Mouse (Mus musculus): Measurements from ENCODE around the gene Apobec3. TPM values are rescaled to one million over a fixed set of nuclear protein-coding genes. Genes with fewer than 3 reads are reported as not detected.
"Not testable (repeated sequence)": the region's sequence is repeated elsewhere in the genome, so short reads cannot be mapped to it uniquely, and the experiment has no call there.

Apobec3 gene
- polyA plus RNA-seq, 1 experiment from 2014 or later, result 54.7 TPM

GRCm38 (mm10) chr15:79878725-79879136 is 12.7 kb upstream of the Apobec3 start:
- no peak for ATAC-seq

GRCm38 (mm10) chr15:79879319-79879718 is 12.1 kb upstream of the Apobec3 start:
- Histone ChIP-seq H3K9ac (no peak overlapping the region), H3K4me3 (no peak overlapping the region), H3K27me3 (replicated peaks) (peaks cover 28% of the 10 kb centered on the region), H3K36me3 (no peaks in the 10 kb centered on the region), H3K4me1 (peaks cover 8% of the 10 kb centered on the region), H3K4me2 (no peak overlapping the region), H3K27ac (no peak overlapping the region), H3K9me3 (replicated peaks) (no peaks in the 10 kb centered on the region)
- ATAC-seq, result no peak
- WGBS (ENCODE audit: insufficient replicate concordance), result 45% methylated on average over 13 of the region's 13 CpGs

More at GRCm38 (mm10) chr15:79878725-79879136, 12.7 kb upstream of the Apobec3 start:
- H3K36me3 ChIP-seq, result no peaks in the 10 kb centered on the region
- H3K9ac ChIP-seq, result no peak overlapping the region
- H3K4me3 ChIP-seq, result no peak overlapping the region
- H3K27me3 ChIP-seq (replicated peaks), result peaks cover 28% of the 10 kb centered on the region
- WGBS (ENCODE audit: insufficient replicate concordance), result 60% methylated on average over 6 of the region's 6 CpGs
- peaks cover 8% of the 10 kb centered on the region for H3K4me1 ChIP-seq
- no peaks in the 10 kb centered on the region for H3K9me3 ChIP-seq (replicated peaks)
- H3K4me2 ChIP-seq, result no peak overlapping the region
- no peak overlapping the region for H3K27ac ChIP-seq

- Histone ChIP-seq H3K4me1 (peaks cover 8% of the 10 kb centered on the region), H3K4me3 (no peak overlapping the region), H3K27me3 (replicated peaks) (peaks cover 28% of the 10 kb centered on the region), H3K27ac (no peak overlapping the region), H3K9me3 (replicated peaks) (no peaks in the 10 kb centered on the region), H3K9ac (no peak overlapping the region), H3K4me2 (no peak overlapping the region), H3K36me3 (no peaks in the 10 kb centered on the region)
- 71% methylated on average over 3 of the region's 3 CpGs for WGBS (ENCODE audit: insufficient replicate concordance)
- no peak for ATAC-seq
Observed at GRCm38 (mm10) chr15:79880477-79880876, 11.0 kb upstream of the Apobec3 start.

GRCm38 (mm10) chr15:79882623-79883267 is 8.7 kb upstream of the Apobec3 start:
- Histone ChIP-seq H3K27me3 (replicated peaks) (peaks cover 28% of the 10 kb centered on the region), H3K36me3 (no peaks in the 10 kb centered on the region), H3K27ac (no peak overlapping the region), H3K4me2 (peak overlapping the region; percentile 80), H3K4me1 (peaks cover 13% of the 10 kb centered on the region), H3K4me3 (peak overlapping the region; percentile 63), H3K9me3 (replicated peaks) (no peaks in the 10 kb centered on the region), H3K9ac (no peak overlapping the region)
- 28% methylated on average over 19 of the region's 19 CpGs for WGBS (ENCODE audit: insufficient replicate concordance)
- ATAC-seq, result no peak

GRCm38 (mm10) chr15:79883352-79883822 is 8.1 kb upstream of the Apobec3 start:
- Histone ChIP-seq H3K9ac (peak overlapping the region; percentile 66), H3K4me1 (peaks cover 13% of the 10 kb centered on the region), H3K27ac (peak overlapping the region; percentile 46; the same call in 1 of the 2 replicates), H3K4me3 (peak overlapping the region; percentile 63), H3K9me3 (replicated peaks) (no peaks in the 10 kb centered on the region), H3K4me2 (peak overlapping the region; percentile 80), H3K36me3 (no peaks in the 10 kb centered on the region), H3K27me3 (replicated peaks) (peaks cover 28% of the 10 kb centered on the region)
- peak; percentile 84 for ATAC-seq
- under 1% methylated on average over 30 of the region's 30 CpGs for WGBS (ENCODE audit: insufficient replicate concordance)

- peaks cover 13% of the 10 kb centered on the region for H3K4me1 ChIP-seq
- no peak overlapping the region for H3K4me3 ChIP-seq
- H3K9me3 ChIP-seq (replicated peaks), result no peaks in the 10 kb centered on the region
- WGBS (ENCODE audit: insufficient replicate concordance), result 72% methylated on average over 5 of the region's 5 CpGs
- H3K4me2 ChIP-seq, result no peak overlapping the region
- no peak overlapping the region for H3K9ac ChIP-seq
- no peaks in the 10 kb centered on the region for H3K36me3 ChIP-seq
- no peak overlapping the region for H3K27ac ChIP-seq
- H3K27me3 ChIP-seq (replicated peaks), result peaks cover 28% of the 10 kb centered on the region
- no peak for ATAC-seq
Observed at GRCm38 (mm10) chr15:79884820-79885219, 6.6 kb upstream of the Apobec3 start.

GRCm38 (mm10) chr15:79892213-79892541 is 718 bp downstream of the Apobec3 start:
- Histone ChIP-seq H3K36me3 (peaks cover 6% of the 10 kb centered on the region), H3K27ac (peak overlapping the region; percentile 89), H3K9ac (peak overlapping the region; percentile 76), H3K4me2 (peak overlapping the region; percentile 86), H3K9me3 (replicated peaks) (no peaks in the 10 kb centered on the region), H3K4me3 (peak overlapping the region; percentile 78), H3K4me1 (peaks cover 55% of the 10 kb centered on the region), H3K27me3 (replicated peaks) (no peaks in the 10 kb centered on the region)
- WGBS (ENCODE audit: insufficient replicate concordance), result 0% methylated on average over 12 of the region's 12 CpGs
- peak; percentile 77 for ATAC-seq

GRCm38 (mm10) chr15:79892995-79893823 is 1.8 kb downstream of the Apobec3 start:
- peak overlapping the region; percentile 89 for H3K27ac ChIP-seq
- H3K9me3 ChIP-seq (replicated peaks), result no peaks in the 10 kb centered on the region
- peaks cover 55% of the 10 kb centered on the region for H3K4me1 ChIP-seq
- peak overlapping the region; percentile 76 for H3K9ac ChIP-seq
- peak overlapping the region; percentile 78 for H3K4me3 ChIP-seq
- no peaks in the 10 kb centered on the region for H3K27me3 ChIP-seq (replicated peaks)
- H3K4me2 ChIP-seq, result peak overlapping the region; percentile 86
- 30% methylated on average over 15 of the region's 15 CpGs for WGBS (ENCODE audit: insufficient replicate concordance)
- H3K36me3 ChIP-seq, result peaks cover 16% of the 10 kb centered on the region
- no peak for ATAC-seq

GRCm38 (mm10) chr15:79893824-79894123 is 2.3 kb downstream of the Apobec3 start:
- H3K4me3 ChIP-seq, result peak overlapping the region; percentile 78
- peaks cover 22% of the 10 kb centered on the region for H3K36me3 ChIP-seq
- H3K9me3 ChIP-seq (replicated peaks), result no peaks in the 10 kb centered on the region
- H3K27ac ChIP-seq, result peak overlapping the region; percentile 89
- peak; percentile 74 for ATAC-seq
- no peaks in the 10 kb centered on the region for H3K27me3 ChIP-seq (replicated peaks)
- peak overlapping the region; percentile 86 for H3K4me2 ChIP-seq
- 12% methylated on average over 3 of the region's 3 CpGs for WGBS (ENCODE audit: insufficient replicate concordance)
- peaks cover 55% of the 10 kb centered on the region for H3K4me1 ChIP-seq
- H3K9ac ChIP-seq, result peak overlapping the region; percentile 76

GRCm38 (mm10) chr15:79894343-79894742 is 2.9 kb downstream of the Apobec3 start:
- Histone ChIP-seq H3K4me2 (peak overlapping the region; percentile 86), H3K27ac (peak overlapping the region; percentile 89), H3K9ac (peak overlapping the region; percentile 47), H3K9me3 (replicated peaks) (no peaks in the 10 kb centered on the region), H3K36me3 (peaks cover 28% of the 10 kb centered on the region), H3K4me3 (peak overlapping the region; percentile 78), H3K4me1 (peaks cover 55% of the 10 kb centered on the region), H3K27me3 (replicated peaks) (no peaks in the 10 kb centered on the region)
- 44% methylated on average over 4 of the region's 4 CpGs for WGBS (ENCODE audit: insufficient replicate concordance)
- ATAC-seq, result no peak

GRCm38 (mm10) chr15:79895221-79896079 is 4.0 kb downstream of the Apobec3 start:
- Histone ChIP-seq H3K27ac (peak overlapping the region; percentile 89), H3K4me2 (peak overlapping the region; percentile 86), H3K4me1 (peaks cover 57% of the 10 kb centered on the region), H3K9ac (peak overlapping the region; percentile 57), H3K4me3 (peak overlapping the region; percentile 78), H3K36me3 (peaks cover 39% of the 10 kb centered on the region)
- H3K27me3 ChIP-seq (replicated peaks); ATAC-seq; H3K9me3 ChIP-seq (replicated peaks): not testable (repeated sequence)
- WGBS (ENCODE audit: insufficient replicate concordance), result 54% methylated on average over 12 of the region's 23 CpGs
